Mouse (Mus musculus) adipocyte (in vitro differentiated cells): ENCODE measurements at regions not wholly inside any gene's neighbourhood (a gene's known extent, or its start where the extent isn't known, plus 50 kb on each side); places are given as distances from the start of the nearest gene placed in this dataset.

ENCODE experiments used
- DNase-seq: peaks from one replicate; pipeline ENCODE4 v3.0.0-alpha.2; 2016; ENCODE audit warnings: low spot score

DNA sequence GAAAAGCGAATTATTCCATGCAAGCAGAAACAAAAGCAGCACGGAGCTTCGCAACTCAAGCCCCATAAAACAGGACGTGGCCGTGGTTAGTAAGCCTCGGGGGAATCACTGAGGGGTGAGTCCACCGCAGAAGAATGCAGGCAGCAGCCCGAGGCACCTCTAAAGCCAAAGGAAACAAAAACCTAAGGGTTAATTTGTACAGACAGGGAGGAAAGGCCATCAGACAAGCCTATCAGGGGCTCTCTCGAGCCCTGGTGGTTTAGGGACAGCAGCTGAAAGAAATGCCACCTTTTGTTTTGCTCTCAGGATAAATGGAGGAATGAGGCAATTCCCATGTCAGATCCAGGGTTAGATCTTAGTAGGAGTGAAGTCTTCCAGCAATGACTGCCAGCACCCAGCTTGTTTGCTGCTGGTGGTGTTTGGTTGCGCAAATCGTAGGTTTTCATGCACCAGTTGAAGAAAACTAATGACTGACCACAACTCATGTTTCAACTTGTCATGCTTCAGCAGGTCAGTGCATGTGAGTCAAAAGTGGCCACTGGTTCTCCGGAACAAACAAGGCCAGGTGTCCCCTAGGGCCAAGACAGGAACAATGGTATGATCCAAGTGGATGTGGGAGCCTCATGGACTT is 173.9 kb upstream of the Dapk1 start:
- DNase-seq = peak; percentile 55

DNA sequence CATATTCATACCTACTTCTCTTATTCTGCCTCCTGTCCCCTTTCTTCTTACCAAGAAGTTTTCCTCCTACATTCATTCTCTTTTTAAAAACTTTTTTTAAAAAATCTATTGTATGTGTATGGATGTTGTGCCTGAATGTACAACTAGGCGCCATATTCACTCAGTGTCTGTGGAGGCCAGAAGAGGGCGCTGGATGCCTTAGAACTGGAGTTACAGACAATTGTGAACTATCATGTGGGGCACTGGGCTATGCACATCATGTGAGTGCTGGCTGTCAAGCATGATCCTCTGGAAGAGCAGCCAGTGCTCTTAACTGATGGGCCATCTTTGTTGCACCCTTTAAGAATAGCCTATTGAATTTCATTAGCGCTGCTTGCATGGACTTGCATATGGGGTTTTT is 172.6 kb upstream of the Dapk1 start:
- no peak for DNase-seq

DNA sequence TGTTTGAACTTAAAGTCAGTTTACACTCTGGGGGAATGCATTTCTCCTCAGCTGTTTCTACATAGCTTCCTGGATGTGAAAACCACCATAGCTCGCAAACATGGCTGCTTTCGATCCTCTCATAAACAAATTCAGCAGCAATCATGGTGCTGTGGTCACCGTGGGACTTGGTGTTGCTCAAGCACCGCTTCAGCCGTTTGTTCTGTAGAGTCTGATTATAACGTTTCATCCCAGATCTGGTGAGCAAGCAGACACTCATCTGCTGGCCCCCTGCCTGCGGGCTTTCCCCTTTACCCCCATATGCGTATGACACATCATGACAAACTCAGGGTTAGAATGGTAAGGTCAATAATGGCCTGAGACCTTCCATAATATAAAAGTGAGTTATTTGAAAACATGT is 170.3 kb upstream of the Dapk1 start:
- DNase-seq = no peak

DNA sequence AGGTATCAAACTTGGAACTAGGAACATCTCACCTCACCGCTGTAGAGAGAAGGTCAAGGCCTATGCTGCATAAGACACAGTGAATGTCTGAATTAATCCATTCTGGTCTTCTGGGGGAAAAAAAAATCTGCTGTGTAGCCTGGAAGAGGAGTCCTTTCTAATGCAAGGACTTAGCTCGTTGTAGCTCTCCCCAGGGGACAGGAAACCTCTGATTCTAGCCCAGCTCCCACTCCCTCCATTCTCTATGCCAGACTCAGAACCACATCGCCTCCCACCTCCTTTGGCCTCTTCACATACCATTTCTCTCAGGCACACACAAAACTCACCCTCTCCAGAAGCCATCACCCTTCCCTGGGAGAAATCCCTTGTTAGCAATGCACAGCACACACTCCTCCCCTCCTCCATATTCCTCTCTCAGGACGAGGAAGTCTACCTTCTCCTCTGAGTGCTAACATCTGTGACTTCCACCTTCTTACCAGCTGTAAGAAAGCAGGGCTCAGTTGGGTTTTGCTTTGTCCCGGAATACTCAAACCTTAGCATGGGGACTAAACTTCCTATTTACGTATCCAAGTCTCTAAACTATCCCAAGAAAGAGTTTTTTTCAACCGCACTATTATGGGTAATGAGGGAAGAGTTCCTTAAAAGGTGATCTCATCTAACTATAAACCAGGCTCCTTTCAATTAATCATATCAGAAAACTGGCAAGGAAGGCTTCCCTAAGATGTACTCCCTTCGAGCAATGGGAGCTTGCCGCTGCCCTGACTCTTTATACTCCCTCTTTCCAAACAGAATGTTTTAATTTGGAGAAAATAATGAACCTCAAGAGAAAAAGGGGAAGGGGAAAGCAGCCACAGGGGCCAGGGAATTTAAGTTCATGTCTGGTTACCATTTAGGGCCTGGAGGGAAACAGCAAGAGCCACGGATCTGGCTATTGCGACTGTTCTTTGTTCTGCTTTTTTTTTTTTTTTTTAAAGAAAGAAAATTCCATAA is 167.2 kb upstream of the Dapk1 start:
- no peak for DNase-seq

DNA sequence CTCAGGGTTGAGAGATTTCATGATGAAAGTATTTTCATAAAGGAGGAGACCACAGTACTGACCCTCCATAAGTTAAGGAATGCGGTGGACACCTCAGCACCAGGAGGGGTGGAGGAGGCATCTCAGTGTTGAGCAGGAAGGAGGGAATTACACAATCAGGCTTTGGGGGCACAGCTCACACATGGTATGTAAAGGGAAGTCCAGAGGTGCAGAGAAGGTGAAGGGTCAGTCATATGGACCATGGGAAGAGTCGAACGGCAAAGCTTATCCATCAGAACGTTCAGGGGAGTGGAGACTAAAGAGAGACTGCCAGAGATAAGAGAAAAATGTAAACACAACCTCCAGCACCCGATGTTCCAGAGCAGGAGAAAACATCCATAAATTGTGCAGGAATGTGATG is 166.4 kb upstream of the Dapk1 start:
- DNase-seq = no peak

DNA sequence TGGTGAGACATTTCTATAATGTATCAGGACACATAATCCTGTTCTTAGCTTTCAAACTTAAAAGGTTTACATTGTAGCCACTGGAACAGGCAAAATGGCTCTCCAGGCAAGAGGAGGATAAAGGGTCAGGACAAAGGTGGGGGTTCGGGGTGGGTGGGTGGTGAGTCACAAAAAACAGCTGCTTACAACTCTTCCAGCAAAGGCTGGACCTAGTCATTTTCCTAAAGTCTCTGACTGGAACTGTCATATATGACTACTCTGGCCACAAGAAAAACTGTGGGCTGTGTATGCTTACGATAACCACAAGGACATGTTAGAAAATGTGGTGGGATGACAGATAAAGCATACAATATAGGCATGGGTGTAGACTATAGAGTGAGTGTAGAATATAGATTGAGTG is 163.6 kb upstream of the Dapk1 start:
- no peak for DNase-seq

DNA sequence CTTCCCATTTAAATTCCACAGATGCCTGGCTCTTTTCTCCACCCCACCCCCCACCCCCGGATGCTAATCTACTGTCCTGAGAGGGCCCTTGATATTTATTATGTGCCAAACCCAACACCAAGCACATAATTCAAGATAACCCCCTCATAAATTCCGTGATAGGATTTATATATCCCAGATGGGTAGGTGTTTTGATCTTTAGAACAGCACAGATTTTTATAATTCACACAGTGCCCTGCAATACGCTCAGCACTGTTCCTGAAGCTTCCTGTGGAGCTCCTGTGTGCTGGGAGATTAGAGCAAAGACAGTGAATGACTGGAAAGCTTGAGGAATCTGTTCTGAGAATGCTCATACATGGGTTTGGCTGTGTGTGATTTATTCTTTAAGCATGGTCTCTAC is 161.2 kb upstream of the Dapk1 start:
- no peak for DNase-seq

DNA sequence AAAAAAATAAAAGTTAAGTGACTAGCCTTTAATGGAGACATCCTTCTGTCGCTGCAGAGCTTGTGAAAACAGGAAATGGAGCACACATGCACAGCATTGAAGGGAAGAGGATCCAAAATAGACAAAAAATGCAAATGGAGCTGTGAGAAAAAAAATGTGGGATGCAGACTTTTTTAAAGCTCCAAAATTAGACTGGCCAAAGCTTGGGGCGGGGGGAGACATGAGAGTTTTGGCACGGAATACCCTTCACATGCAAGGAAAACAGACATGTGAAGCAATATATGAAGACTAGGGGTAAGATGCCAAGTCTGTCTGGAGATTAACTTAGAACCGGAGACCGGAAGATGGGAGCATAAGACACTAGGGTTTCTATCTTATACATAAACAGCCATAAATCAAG is 156.6 kb upstream of the Dapk1 start:
- no peak for DNase-seq

DNA sequence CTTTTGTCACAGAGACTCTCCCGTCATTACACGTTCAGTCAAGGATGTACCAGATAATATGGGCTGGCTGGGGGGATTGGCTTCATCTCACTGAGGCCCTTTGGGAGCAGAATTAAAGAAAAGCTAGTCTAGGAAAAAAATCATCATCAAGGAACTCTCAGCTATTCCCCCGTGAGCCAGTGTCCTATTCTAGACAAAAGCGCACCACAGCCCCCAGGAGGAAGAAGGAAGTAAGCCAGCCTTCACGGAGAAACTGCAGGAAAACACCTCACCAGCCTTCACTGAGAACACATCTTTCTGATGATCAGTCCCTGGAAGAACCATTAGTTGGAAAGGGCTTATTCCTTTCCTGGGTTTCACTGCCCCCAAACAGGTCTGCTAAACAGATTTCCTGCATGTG is 154.8 kb upstream of the Dapk1 start:
- DNase-seq = no peak

DNA sequence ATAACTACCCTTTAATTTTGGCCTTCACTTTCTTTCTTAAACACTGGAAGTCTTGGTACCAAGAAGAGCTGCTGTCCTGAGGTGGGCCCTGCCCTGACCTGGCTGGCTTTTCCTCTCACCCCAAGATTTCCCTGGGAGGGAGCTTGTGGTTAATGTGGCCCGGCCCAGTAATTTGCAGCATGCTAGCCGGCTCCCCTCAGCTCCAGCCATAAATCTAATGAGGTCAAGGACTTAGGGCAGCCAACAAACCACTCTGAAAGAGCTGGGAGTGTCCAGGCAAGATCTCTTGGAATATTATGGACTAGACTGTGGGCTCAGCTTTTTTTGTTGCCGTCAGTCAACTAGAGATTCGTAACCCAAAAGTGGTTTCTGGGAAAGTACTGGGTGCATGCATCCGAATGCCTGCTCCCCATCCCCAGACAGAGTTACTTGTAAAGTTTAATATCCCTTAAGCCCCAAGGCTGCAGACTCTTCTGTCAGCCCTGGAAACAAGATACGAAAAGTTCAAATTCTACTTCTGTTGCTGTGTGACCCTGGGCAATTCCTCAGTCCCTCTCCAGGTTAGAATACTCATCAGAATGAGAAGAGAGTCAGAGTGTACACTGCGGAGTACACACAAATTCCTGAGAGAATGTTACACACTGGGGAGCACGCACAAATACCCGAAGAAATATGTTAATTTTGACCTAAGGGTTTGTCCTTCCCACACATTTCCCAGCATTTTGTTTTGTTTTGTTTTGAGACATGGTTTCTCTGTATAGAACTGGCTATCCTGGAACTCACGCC is 150.8 kb upstream of the Dapk1 start:
- no peak for DNase-seq

DNA sequence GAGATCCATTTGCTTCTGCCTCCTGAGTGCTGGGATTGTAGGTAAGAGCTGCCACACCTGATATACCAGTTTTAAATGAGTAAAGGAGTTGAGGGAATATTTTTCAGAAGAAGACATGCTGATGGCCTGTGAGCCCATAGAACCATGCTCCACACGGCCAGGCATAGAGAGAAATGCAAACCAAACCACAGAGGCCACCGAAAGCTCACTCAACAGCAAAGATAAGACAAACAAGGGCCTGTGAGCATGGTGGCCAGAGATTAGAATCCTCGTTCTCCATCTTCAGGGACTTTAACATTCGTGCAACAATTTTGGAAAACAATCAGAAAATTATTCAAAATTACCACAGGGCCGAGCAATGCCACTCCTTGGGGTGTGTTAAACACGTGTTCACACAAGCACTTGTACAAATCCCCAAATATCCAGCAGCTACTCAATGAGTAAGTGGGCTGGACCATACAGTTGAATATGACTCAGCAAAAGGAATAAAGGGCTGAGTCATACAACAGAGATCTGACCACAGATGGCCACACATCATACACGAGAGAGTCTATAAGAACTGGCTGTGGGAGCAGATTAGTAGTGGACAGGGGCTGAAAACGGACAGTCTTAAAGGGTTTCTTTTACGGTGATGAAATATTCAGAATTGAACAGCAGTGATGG is 147.8 kb upstream of the Dapk1 start:
- DNase-seq = no peak

DNA sequence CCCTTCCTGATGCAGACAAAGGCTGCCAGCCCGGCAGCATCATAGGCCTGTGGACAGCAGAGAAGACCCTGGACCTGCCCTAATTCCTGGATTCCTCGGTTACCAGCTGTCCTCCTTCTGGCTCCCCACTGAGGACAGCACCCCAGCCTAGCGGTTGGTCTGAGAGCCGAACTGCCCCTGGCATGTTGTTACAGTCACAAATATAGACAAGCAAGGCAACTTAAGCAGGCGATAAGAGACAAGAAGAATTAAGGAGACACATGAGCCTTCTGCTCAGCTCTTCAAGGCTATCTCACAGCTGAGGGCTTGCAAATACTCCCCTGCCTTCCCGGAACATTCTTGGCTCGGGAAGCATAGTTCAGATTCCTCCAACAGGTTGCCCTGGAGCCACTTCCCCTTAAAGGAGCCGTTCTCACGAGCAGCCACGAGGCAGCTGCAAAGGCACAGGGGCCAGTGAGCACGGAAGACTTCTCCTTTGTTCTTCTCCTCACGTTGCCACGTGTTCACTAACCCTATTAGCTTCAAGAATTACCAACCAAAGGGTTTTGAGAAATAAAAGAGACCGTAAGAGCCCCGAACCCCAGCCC is 146.6 kb upstream of the Dapk1 start:
- peak; percentile 33 for DNase-seq

DNA sequence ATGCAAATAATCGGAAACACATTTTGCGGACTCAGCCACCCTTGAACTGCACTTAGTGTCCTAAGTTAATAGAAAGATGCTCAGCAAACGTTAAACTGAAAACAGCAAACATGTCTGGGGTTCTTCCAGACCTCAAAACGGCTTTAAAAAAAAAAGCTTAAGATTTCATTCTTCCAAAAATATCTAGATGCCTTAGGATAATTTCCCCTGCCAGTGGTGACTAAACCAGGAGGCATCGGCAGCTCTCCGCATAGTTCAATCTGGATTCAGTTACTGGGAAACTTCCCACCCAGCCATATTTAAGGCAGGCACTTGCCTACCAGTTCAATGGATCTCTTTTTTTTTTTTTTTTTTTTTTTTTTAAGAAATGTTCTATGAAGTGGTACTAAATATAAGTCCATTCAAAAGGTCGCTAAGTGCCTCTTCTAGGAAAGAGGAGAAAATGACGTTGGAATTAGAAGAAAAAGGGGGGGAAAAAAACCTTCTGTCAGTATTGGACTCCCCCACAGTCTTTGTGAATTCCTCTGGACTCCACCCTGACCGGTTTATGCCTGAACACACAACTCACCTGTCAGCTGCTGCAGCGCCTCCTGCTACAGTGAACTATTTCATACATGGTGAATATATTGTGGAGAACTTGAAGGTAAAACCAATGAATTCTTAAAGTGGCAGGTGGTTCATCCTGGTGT is 145.7 kb upstream of the Dapk1 start:
- DNase-seq = peak; percentile 17

DNA sequence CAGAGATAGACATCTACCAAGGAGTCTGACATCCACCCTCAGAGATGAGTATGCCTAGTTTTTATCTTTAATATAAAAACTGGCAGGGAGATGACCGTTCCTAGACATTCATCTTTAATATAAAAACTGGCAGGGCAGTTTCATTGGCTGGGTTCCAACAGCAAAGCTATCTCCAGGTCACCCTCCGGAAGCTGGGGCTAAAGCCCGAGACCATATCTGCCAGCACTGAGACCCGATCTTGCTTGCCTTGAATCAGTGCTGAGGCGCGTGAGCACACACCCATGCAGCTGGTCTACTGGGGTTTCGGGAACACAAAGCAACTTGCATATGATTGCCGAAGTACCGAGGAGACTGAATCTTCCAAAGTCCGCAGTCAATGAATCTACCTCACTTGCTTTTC is 144.5 kb upstream of the Dapk1 start:
- no peak for DNase-seq

DNA sequence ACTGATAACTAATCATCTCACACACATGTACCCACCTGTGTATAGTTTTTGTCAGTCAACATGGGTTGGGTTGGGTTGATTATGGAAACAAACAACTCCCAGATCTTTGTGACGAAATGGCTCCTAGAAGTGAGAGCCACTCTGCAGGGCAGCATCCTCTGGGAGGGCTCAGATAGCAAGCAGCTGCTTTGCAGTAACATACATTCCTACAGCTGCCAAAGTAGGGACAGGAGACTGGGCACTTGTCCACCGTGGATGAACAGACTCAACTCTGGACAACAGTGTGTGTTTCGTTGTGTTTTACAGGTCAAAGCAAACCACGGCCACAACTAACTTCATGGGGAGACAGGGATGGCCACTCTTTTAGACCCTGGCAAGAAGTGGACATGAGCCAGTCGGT is 142.7 kb upstream of the Dapk1 start:
- no peak for DNase-seq

DNA sequence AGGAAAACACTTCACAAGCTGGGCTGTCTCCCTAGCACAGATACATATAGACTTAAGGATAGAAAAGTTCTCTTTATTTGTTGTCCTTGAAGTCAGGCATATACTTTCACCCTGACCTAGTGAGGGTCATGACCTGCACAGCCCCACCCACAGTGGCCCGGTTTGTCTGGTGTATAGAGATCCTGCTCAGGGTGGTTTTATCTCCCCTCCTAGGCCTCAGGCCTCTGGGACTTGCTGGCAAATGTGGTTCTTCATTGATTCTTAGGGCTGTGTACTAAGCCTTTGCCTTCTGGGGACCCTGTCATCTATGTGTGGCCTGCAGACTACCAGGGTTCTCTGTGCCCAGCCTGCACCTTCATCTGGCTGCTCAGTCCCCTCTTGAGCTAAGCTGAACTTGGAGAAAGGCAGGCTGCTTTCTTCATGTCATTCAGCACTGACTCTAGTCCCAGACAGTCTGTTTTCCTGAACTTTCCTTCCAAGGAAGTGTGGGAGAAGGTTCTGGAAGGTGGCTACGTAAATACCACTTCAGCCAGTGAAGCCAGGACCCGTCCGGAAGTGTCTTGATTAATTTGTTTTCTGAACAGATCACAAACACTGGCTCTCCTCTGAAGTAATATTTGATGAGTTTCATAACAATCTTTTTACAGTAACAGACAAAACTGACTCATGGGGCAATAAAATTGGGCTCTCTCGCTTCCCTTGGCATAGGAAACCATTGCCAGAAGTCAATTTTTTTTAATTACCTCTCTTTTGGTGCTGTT is 135.0 kb upstream of the Dapk1 start:
- peak; percentile 76 for DNase-seq

DNA sequence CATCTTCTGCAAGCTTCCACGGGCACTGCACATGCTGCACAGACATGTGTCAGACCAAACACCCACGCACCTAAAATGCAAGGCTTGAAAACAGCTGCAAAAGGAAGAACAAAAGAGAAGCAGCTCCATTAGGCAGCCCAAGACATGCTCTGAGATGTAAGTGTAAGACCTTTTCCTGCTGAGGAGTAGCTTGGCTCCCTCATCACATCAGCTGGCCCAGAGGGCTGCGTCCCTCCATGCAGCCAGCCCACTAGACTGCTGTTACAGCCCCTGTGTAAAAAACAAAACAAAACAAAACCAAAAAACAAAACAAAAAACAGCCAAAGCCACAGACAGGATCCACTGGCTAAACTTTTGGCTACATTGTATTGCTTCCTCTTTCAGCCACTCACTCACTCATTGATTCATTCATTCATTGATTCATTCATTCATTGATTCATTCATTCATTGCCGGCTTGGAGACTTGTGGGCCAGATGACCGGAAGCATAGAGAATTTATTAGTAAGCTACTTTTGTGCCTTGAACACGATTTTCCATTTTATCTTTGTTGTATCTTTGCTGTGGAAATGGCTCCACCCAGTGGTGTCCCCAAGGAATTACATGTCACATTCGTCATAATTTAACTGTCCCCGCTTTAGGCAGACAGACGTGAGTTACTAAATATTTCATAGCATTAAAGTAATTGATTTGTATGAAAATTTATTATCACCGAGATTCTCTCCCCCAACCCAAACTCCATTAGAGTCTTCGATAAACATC is 133.7 kb upstream of the Dapk1 start:
- DNase-seq = peak; percentile 78

DNA sequence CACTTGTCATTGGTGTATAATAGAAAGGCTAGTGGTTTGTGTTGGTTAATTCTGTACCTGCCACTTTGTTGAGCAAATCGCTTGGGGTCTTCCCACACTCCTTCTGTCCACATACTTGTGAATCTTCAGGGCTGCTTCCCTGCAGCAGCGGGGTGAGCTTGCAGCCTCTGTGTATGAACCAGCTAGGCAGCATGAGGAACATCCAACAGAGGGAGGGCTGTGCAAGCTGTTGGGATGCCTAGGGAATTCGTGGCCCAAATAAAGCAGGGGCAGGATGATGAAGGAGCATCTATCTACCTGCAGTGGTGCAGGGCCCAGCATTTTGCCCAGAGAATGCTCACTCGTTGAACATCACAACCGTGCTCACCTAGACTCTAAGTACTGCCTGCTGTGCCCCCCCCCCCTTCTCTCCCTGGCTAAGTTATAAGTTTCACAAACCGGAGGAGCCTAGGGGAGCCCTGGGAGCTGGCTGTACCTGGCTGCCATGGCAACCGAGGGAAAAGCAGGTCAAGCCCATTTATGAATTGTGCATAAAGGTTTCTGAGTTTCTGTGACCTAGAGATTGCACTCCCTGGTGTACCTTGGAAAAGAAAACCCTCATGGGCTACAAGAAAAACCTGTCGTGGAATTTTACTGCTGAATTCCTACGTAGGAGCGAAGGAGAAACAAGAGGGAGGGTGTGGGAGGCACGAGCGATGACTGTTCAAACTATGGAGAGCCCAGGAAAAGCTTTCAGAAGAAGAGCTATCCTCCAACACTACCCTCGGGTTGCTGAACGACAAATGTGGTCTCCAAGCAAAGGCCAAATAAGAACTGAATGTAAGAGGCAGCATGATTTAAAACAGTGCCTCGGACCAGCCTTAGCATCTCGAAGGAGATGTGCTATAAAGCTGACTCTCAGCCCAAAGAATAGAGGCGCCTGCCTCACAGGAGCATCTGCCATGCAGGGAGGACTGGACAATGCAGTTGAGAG is 131.0 kb upstream of the Dapk1 start:
- DNase-seq = no peak
